ENCODE assay signal across 7 mouse cellular contexts in genomic region chr15:93824729-93825694, GRCm38 (mm10).
A peak's percentile ranks its signal among the peaks of the same experiment; 100 is the strongest.
DNase-seq lines count a peak whose midpoint lies in the region; ATAC-seq and TF ChIP-seq lines count a peak whose summit lies in the region.

No protein-coding gene starts in this region.

- H3K9ac ChIP-seq in embryonic facial prominence, embryonic 11.5 days (replicated peaks; ENCODE audit: low read length): peak overlapping the region; percentile 34
- peak overlapping the region; percentile 32 for H3K9ac ChIP-seq in heart, embryonic 15.5 days

- no peak overlapping the region for H3K4me2 ChIP-seq in embryonic facial prominence, embryonic 11.5 days (ENCODE audit: low read depth, low read length)
- H3K4me2 ChIP-seq in heart, embryonic 15.5 days: peak overlapping the region; percentile 66

- H3K4me3 ChIP-seq in cortical plate, adult 2 months (ENCODE audit: insufficient read depth, low read length): peak overlapping the region; percentile 20
- no peak overlapping the region for H3K4me3 ChIP-seq in embryonic facial prominence, embryonic 11.5 days (ENCODE audit: low read depth, low read length)
- H3K4me3 ChIP-seq in heart, embryonic 15.5 days: peak overlapping the region; percentile 36

- peak; percentile 40 for DNase-seq in embryonic facial prominence, embryonic 11.5 days (ENCODE audit: low spot score)
- peak; percentile 61 for DNase-seq in layer of hippocampus, adult 11-12 months (ENCODE audit: low spot score)
- DNase-seq in lung, postnatal 25 days (ENCODE audit: low spot score): peak; percentile 25
- DNase-seq in thymus, postnatal 14 days: no peak
- DNase-seq in urinary bladder, adult 2 months (ENCODE audit: low spot score): no peak

- ATAC-seq in embryonic facial prominence, embryonic 11.5 days (replicated peaks; ENCODE audit: insufficient number of reproducible peaks, low FRiP score, low TSS enrichment, low read depth): peak; percentile 48; the same call in 1 of the 2 replicates
- ATAC-seq in heart, embryonic 15.5 days (replicated peaks; ENCODE audit: insufficient number of reproducible peaks, insufficient read depth, low FRiP score, low read depth): peak; percentile 39; the same call in 1 of the 2 replicates

- H3K9me3 ChIP-seq in embryonic facial prominence, embryonic 11.5 days (replicated peaks; ENCODE audit: control insufficient read depth, low read length): no peaks in the 10 kb centered on the region
- no peaks in the 10 kb centered on the region for H3K9me3 ChIP-seq in heart, embryonic 15.5 days (replicated peaks)

- peaks cover 4% of the 10 kb centered on the region for H3K4me1 ChIP-seq in cortical plate, adult 2 months (ENCODE audit: control insufficient read depth, insufficient read depth, low read length)
- no peaks in the 10 kb centered on the region; the same call in 1 of the 2 replicates for H3K4me1 ChIP-seq in embryonic facial prominence, embryonic 11.5 days (ENCODE audit: control insufficient read depth, insufficient read depth, low read length)
- H3K4me1 ChIP-seq in heart, embryonic 15.5 days (replicated peaks): peaks cover 18% of the 10 kb centered on the region

- H3K27ac ChIP-seq in cortical plate, adult 2 months (ENCODE audit: insufficient read depth, low read length): peak overlapping the region; percentile 86
- no peak overlapping the region; the same call in 1 of the 2 replicates for H3K27ac ChIP-seq in embryonic facial prominence, embryonic 11.5 days (replicated peaks; ENCODE audit: low read depth, low read length)
- peak overlapping the region; percentile 65 for H3K27ac ChIP-seq in heart, embryonic 15.5 days

- WGBS in embryonic facial prominence, embryonic 11.5 days: 54% methylated on average over 28 of the region's 28 CpGs
- 23% methylated on average over 28 of the region's 28 CpGs for WGBS in heart, embryonic 15.5 days

- H3K36me3 ChIP-seq in embryonic facial prominence, embryonic 11.5 days (replicated peaks; ENCODE audit: control insufficient read depth, insufficient read depth, low read depth, low read length): no peaks in the 10 kb centered on the region
- H3K36me3 ChIP-seq in heart, embryonic 15.5 days: no peaks in the 10 kb centered on the region

- H3K27me3 ChIP-seq in embryonic facial prominence, embryonic 11.5 days (ENCODE audit: control insufficient read depth, insufficient read depth, low read length): no peaks in the 10 kb centered on the region
- no peaks in the 10 kb centered on the region for H3K27me3 ChIP-seq in heart, embryonic 15.5 days

- TF ChIP-seq POLR2A in cortical plate, adult 2 months (IDR thresholded peaks at IDR 0.05; ENCODE audit: extremely low read depth, insufficient read depth, low read length): peak; percentile 47; the same call in 1 of the 2 replicates

- no peak for TF ChIP-seq CTCF in cortical plate, adult 2 months (IDR thresholded peaks at IDR 0.05; ENCODE audit: extremely low read depth, insufficient read depth, low read length)

Comparison
In these comparisons a context has a peak if more than half of its experiments do, and no peak if none do; other contexts are left out.
1. DNase-seq: peak in embryonic facial prominence, embryonic 11.5 days (single experiment), layer of hippocampus, adult 11-12 months (single experiment) and lung, postnatal 25 days (single experiment); none in thymus, postnatal 14 days (single experiment) and urinary bladder, adult 2 months (single experiment).